Mouse (Mus musculus) small intestine, adult 2 months (tissue): ENCODE measurements around the gene Adamts8. TPM values are rescaled to one million over a fixed set of nuclear protein-coding genes. Genes with fewer than 3 reads are reported as not detected.

Experiments used
- H3K27ac ChIP-seq: fragments of 200-500 bp; 2 replicates; pipeline ENCODE4 v1.5.1; 2012; ENCODE audit warnings: low read depth, low read length, control low read depth, inconsistent platforms; ENCODE audit not compliant: insufficient read depth
- H3K27me3 ChIP-seq: fragments of 200-500 bp; 2 replicates; pipeline ENCODE4 v1.6.1; 2012; ENCODE audit warnings: mild to moderate bottlenecking, moderate library complexity, low read length, inconsistent platforms; ENCODE audit not compliant: control insufficient read depth, insufficient read depth
- H3K36me3 ChIP-seq: fragments of 200-500 bp; 2 replicates; pipeline ENCODE4 v1.6.1; 2012; ENCODE audit warnings: mild to moderate bottlenecking, low read length, control low read depth, inconsistent platforms; ENCODE audit not compliant: control insufficient read depth, insufficient read depth
- H3K4me1 ChIP-seq: fragments of 200-500 bp; 2 replicates; pipeline ENCODE4 v1.6.1; 2012; ENCODE audit warnings: low read length, inconsistent platforms, mixed read lengths; ENCODE audit not compliant: control insufficient read depth, insufficient read depth, insufficient read length
- H3K4me3 ChIP-seq: fragments of 200-500 bp; 2 replicates; pipeline ENCODE4 v1.5.1; 2012; ENCODE audit warnings: low read depth, mild to moderate bottlenecking, control low read depth, inconsistent platforms, low read length, moderate library complexity
- CTCF ChIP-seq: fragments of 200-500 bp; IDR thresholded peaks from 2 replicates; pipeline ENCODE4 v1.5.1; 2012; ENCODE audit warnings: low read depth, mild to moderate bottlenecking, control low read depth, inconsistent platforms, low read length, moderate library complexity, mixed read lengths; ENCODE audit not compliant: insufficient replicate concordance, insufficient read length; ENCODE audit errors: extremely low read depth
- POLR2A ChIP-seq: fragments of 200-500 bp; IDR thresholded peaks from 2 replicates; pipeline ENCODE4 v1.6.1; 2012; ENCODE audit warnings: low read depth, mild to moderate bottlenecking, control low read depth, inconsistent platforms, low read length, moderate library complexity
- WGBS: fragments of 180-500 bp; shearing (Covaris S2); methylation state at CpG from one replicate; pipeline ENCODE4 v1.1.7; 2018; 5-methylcytosine and 5-hydroxymethylcytosine counted together
- polyA plus RNA-seq: library from polyadenylated mRNA; depleted of rRNA; stranded (reverse); fragments of >200 nt; gene quantifications from 2 replicates; pipeline ENCODE4 v1.2.3, GENCODE M21; 2012; rRNA removed

The Adamts8 gene
- polyA plus RNA-seq, 1 experiment = 0.74 TPM

GRCm38 (mm10) chr9:31011533-31011932 lies 69.2 kb downstream of the Adamts8 start:
- no peaks in the 10 kb centered on the region for H3K36me3 ChIP-seq
- H3K4me1 ChIP-seq = no peaks in the 10 kb centered on the region
- WGBS = 52% methylated on average over 1 of the region's 1 CpGs
- no peak overlapping the region for H3K4me3 ChIP-seq
- no peaks in the 10 kb centered on the region for H3K27me3 ChIP-seq
- no peak for TF ChIP-seq CTCF
- TF ChIP-seq POLR2A = no peak
- no peak overlapping the region for H3K27ac ChIP-seq

- TF ChIP-seq POLR2A (no peak), CTCF (no peak)
- no peak overlapping the region for H3K4me3 ChIP-seq
- H3K27ac ChIP-seq = no peak overlapping the region
- H3K36me3 ChIP-seq = no peaks in the 10 kb centered on the region
- WGBS = 82% methylated on average over 4 of the region's 4 CpGs
- no peaks in the 10 kb centered on the region for H3K27me3 ChIP-seq
- no peaks in the 10 kb centered on the region for H3K4me1 ChIP-seq
These were observed 70.3 kb downstream of the Adamts8 start for GRCm38 (mm10) chr9:31012674-31013073.

- no peaks in the 10 kb centered on the region for H3K36me3 ChIP-seq
- TF ChIP-seq CTCF (no peak), POLR2A (no peak)
- no peak overlapping the region for H3K27ac ChIP-seq
- WGBS = 46% methylated on average over 4 of the region's 4 CpGs
- no peak overlapping the region for H3K4me3 ChIP-seq
- no peaks in the 10 kb centered on the region for H3K4me1 ChIP-seq
- no peaks in the 10 kb centered on the region for H3K27me3 ChIP-seq
These were observed 71.1 kb downstream of the Adamts8 start for GRCm38 (mm10) chr9:31013415-31013814.

Other genes with a start within 250 kb of the Adamts8 start
- 4.0 and 4.6 TPM in 2 replicates for gene Adamts15, start 20.1 kb upstream of the Adamts8 start, polyA plus RNA-seq
- 2.8 and 5.3 TPM in 2 replicates for gene Zbtb44, start 88.1 kb downstream of the Adamts8 start, polyA plus RNA-seq
- 132 and 279 TPM in 2 replicates for gene St14, start 189.3 kb downstream of the Adamts8 start, polyA plus RNA-seq